22 mouse cellular contexts compared by ENCODE assay signal in genomic region chr3:152585581-152585980, GRCm38 (mm10).
DNase-seq lines count a peak whose midpoint lies in the region; ATAC-seq and TF ChIP-seq lines count a peak whose summit lies in the region.
"Had no signal": no experiment of that assay in that cellular context is flagged by ENCODE, and none has a peak within 500 bp of the region (broad histone marks: within the 10 kb centered on the region; RNA-seq: fewer than 3 reads in every experiment).

No protein-coding gene starts in this region.

- H3K27me3 ChIP-seq in kidney, embryonic 16.5 days (ENCODE audit: insufficient read depth, low read length): no peaks in the 10 kb centered on the region
- H3K27me3 ChIP-seq in stomach, embryonic 14.5 days (ENCODE audit: control insufficient read depth, insufficient read depth, low read length): no peaks in the 10 kb centered on the region
- no peaks in the 10 kb centered on the region for H3K27me3 ChIP-seq in stomach, postnatal 0 days (ENCODE audit: control insufficient read depth, insufficient read depth, low read length)
- H3K27me3 ChIP-seq: embryonic facial prominence, embryonic 13.5 days; embryonic facial prominence, embryonic 15.5 days had no signal

- no peak for TF ChIP-seq EP300 in stomach, postnatal 0 days (optimal IDR thresholded peaks at IDR 0.05)

- H3K4me2 ChIP-seq in kidney, embryonic 16.5 days (replicated peaks; ENCODE audit: low read depth, low read length): no peak overlapping the region
- no peak overlapping the region for H3K4me2 ChIP-seq in stomach, embryonic 14.5 days (replicated peaks; ENCODE audit: low read depth, low read length)
- no peak overlapping the region for H3K4me2 ChIP-seq in stomach, postnatal 0 days (replicated peaks; ENCODE audit: low read depth)
- H3K4me2 ChIP-seq: embryonic facial prominence, embryonic 13.5 days; embryonic facial prominence, embryonic 15.5 days; forebrain, embryonic 12.5 days had no signal

- no peaks in the 10 kb centered on the region for H3K9me3 ChIP-seq in kidney, embryonic 16.5 days (ENCODE audit: low read length)
- no peaks in the 10 kb centered on the region for H3K9me3 ChIP-seq in stomach, embryonic 14.5 days (ENCODE audit: control insufficient read depth, low read depth, low read length)
- H3K9me3 ChIP-seq in stomach, postnatal 0 days (ENCODE audit: control insufficient read depth, low read length): no peaks in the 10 kb centered on the region
- H3K9me3 ChIP-seq: embryonic facial prominence, embryonic 13.5 days; embryonic facial prominence, embryonic 15.5 days; forebrain, embryonic 10.5 days; forebrain, embryonic 12.5 days had no signal

- H3K36me3 ChIP-seq in kidney, embryonic 16.5 days (ENCODE audit: insufficient read depth, low read length): no peaks in the 10 kb centered on the region
- no peaks in the 10 kb centered on the region for H3K36me3 ChIP-seq in stomach, embryonic 14.5 days (ENCODE audit: control insufficient read depth, insufficient read depth, low read length)
- H3K36me3 ChIP-seq in stomach, postnatal 0 days (ENCODE audit: control insufficient read depth, insufficient read depth, low read length): no peaks in the 10 kb centered on the region
- H3K36me3 ChIP-seq: embryonic facial prominence, embryonic 13.5 days; embryonic facial prominence, embryonic 15.5 days; forebrain, embryonic 10.5 days; forebrain, embryonic 12.5 days had no signal

- no peaks in the 10 kb centered on the region for H3K4me1 ChIP-seq in kidney, embryonic 16.5 days (ENCODE audit: insufficient read depth, low read length)
- no peaks in the 10 kb centered on the region for H3K4me1 ChIP-seq in stomach, embryonic 14.5 days (ENCODE audit: control insufficient read depth, insufficient read depth, low read length)
- no peaks in the 10 kb centered on the region for H3K4me1 ChIP-seq in stomach, postnatal 0 days (replicated peaks; ENCODE audit: control insufficient read depth, insufficient read depth)
- H3K4me1 ChIP-seq: embryonic facial prominence, embryonic 13.5 days; forebrain, embryonic 10.5 days; forebrain, embryonic 12.5 days had no signal

- H3K4me3 ChIP-seq in kidney, embryonic 16.5 days (ENCODE audit: low read length): no peak overlapping the region
- no peak overlapping the region for H3K4me3 ChIP-seq in stomach, embryonic 14.5 days (ENCODE audit: low read depth, low read length)
- no peak overlapping the region for H3K4me3 ChIP-seq in stomach, postnatal 0 days (ENCODE audit: low read depth, low read length)
- H3K4me3 ChIP-seq: embryonic facial prominence, embryonic 13.5 days; embryonic facial prominence, embryonic 15.5 days; erythroblast, embryonic 14.5 days; forebrain, embryonic 10.5 days; forebrain, embryonic 12.5 days had no signal

- no peak overlapping the region for H3K9ac ChIP-seq in kidney, embryonic 16.5 days (replicated peaks; ENCODE audit: low read length)
- no peak overlapping the region for H3K9ac ChIP-seq in stomach, embryonic 14.5 days (replicated peaks; ENCODE audit: low read depth, low read length)
- H3K9ac ChIP-seq in stomach, postnatal 0 days (ENCODE audit: low read length): no peak overlapping the region
- H3K9ac ChIP-seq: embryonic facial prominence, embryonic 13.5 days; embryonic facial prominence, embryonic 15.5 days; forebrain, embryonic 12.5 days had no signal

- DNase-seq in kidney, postnatal 10 days: no peak
- peak; percentile 39 for DNase-seq in right cerebral cortex, adult 18-20 months
- DNase-seq in right cerebral cortex, postnatal 10 days (ENCODE audit: low spot score in 2 of 2): no peak
- DNase-seq in stomach, postnatal 0 days (ENCODE audit: low spot score): no peak
- DNase-seq in adipocyte (ENCODE audit: low spot score): no peak
- DNase-seq: adrenal gland, adult 8-10 months; adrenal gland, postnatal 36 days; cerebellum, adult 11 months; cerebellum, adult 18-20 months; cerebellum, adult 8-10 months; cerebellum, adult 9-11 months; cerebellum, postnatal 36 days; embryo, embryonic 11 days had no signal

- WGBS in kidney, embryonic 16.5 days: 47% methylated on average over 6 of the region's 6 CpGs
- 61% methylated on average over 6 of the region's 6 CpGs for WGBS in stomach, embryonic 14.5 days
- WGBS in stomach, postnatal 0 days: 73% methylated on average over 6 of the region's 6 CpGs

- H3K27ac ChIP-seq in kidney, embryonic 16.5 days (ENCODE audit: low read length): no peak overlapping the region
- H3K27ac ChIP-seq in stomach, embryonic 14.5 days (ENCODE audit: low read length): no peak overlapping the region
- no peak overlapping the region for H3K27ac ChIP-seq in stomach, postnatal 0 days (replicated peaks)
- H3K27ac ChIP-seq: embryonic facial prominence, embryonic 13.5 days; embryonic facial prominence, embryonic 15.5 days; forebrain, embryonic 10.5 days; forebrain, embryonic 12.5 days had no signal

- no peak for TF ChIP-seq CTCF in stomach, postnatal 0 days (IDR thresholded peaks at IDR 0.05; ENCODE audit: low read depth)

- ATAC-seq in kidney, embryonic 16.5 days (ENCODE audit: low FRiP score, low TSS enrichment): peak; percentile 57; the same call in 1 of the 2 replicates
- 0 out of 2 replicates have a peak, but pooled peaks have one; percentile 10 for ATAC-seq in stomach, embryonic 14.5 days (ENCODE audit: insufficient number of reproducible peaks, insufficient read depth, low FRiP score, low read depth)
- no peak for ATAC-seq in stomach, postnatal 0 days (ENCODE audit: low FRiP score, low TSS enrichment)
- ATAC-seq: forebrain, embryonic 14.5 days; forebrain, embryonic 16.5 days had no signal
